Mouse (Mus musculus) heart, adult 8-10 months (tissue): ENCODE measurements around the gene Tom1l2. TPM values are rescaled to one million over a fixed set of nuclear protein-coding genes. Genes with fewer than 3 reads are reported as not detected.

Experiments used
- DNase-seq: peaks from one replicate; pipeline ENCODE4 v3.0.0; 2022; ENCODE audit warnings: low spot score
- microRNA-seq: library from miRNA; unstranded; fragments of <30 nt; microRNA quantifications from one replicate; pipeline ENCODE4 v1.2.0, GENCODE M21; 2022
- total RNA-seq, 4 experiments: library from RNA; stranded (reverse); gene quantifications; 2 replicates each; pipeline ENCODE4 v1.2.4; 2022

The Tom1l2 gene
- total RNA-seq, 4 experiments from 2014 or later = 121 to 134 (median 127) TPM

- DNase-seq = peak; percentile 38
Observed at GRCm38 (mm10) chr11:60176975-60177657, 175.6 kb downstream of the Tom1l2 start.

Small RNA genes within 50 kb of the gene (microRNA-seq; reads per million reads assigned to microRNA genes)
- gene Gm27711 (not detected), gene Mir6921 (not detected), gene Mir6922 (1.1 reads per million)

Other genes with a start within 250 kb of the Tom1l2 start
- gene Rai1, start 247.9 kb downstream of the Tom1l2 start, total RNA-seq = 10 to 100 TPM; 20.4 to 25.3 (median 22.5) TPM
- gene Srebf1, start 130.3 kb downstream of the Tom1l2 start, total RNA-seq = 10 to 100 TPM; 31.0 to 42.3 (median 36.5) TPM
- 1 to 10 TPM; 2.3 to 3.4 (median 2.7) TPM for gene Drc3, start 424 bp upstream of the Tom1l2 start, total RNA-seq
- 10 to 100 TPM; 46.3 to 52.1 (median 49.5) TPM for gene Gid4, start 64.2 kb upstream of the Tom1l2 start, total RNA-seq
- 10 to 100 TPM; 41.7 to 49.1 (median 43.6) TPM for gene Atpaf2, start 65.6 kb upstream of the Tom1l2 start, total RNA-seq
- gene Drg2, start 101.7 kb upstream of the Tom1l2 start, total RNA-seq = 10 to 100 TPM; 27.5 to 33.6 (median 29.6) TPM
- gene Myo15, start 116.4 kb upstream of the Tom1l2 start, total RNA-seq = under 1 TPM in 2 of 4 experiments, not detected in 2; 0.03 TPM
- gene Alkbh5, start 183.5 kb upstream of the Tom1l2 start, total RNA-seq = 10 to 100 TPM; 81.3 to 88.8 (median 82.6) TPM